Mouse (Mus musculus) brain, embryonic 14.5 days (tissue): ENCODE measurements around the gene Spg20.

ENCODE experiments used
- CTCF ChIP-seq: fragments of 200-500 bp; IDR thresholded peaks from 2 replicates; pipeline ENCODE4 v1.5.1; 2012; ENCODE audit warnings: inconsistent platforms, mild to moderate bottlenecking, moderate library complexity, borderline replicate concordance; ENCODE audit not compliant: insufficient read depth, insufficient read length; ENCODE audit errors: extremely low read depth
- POLR2A ChIP-seq: fragments of 200-500 bp; IDR thresholded peaks from 2 replicates; pipeline ENCODE4 v1.6.1; 2012; ENCODE audit warnings: mild to moderate bottlenecking, inconsistent platforms, borderline replicate concordance; ENCODE audit not compliant: poor library complexity, insufficient read depth, insufficient read length, severe bottlenecking; ENCODE audit errors: extremely low read depth

DNA sequence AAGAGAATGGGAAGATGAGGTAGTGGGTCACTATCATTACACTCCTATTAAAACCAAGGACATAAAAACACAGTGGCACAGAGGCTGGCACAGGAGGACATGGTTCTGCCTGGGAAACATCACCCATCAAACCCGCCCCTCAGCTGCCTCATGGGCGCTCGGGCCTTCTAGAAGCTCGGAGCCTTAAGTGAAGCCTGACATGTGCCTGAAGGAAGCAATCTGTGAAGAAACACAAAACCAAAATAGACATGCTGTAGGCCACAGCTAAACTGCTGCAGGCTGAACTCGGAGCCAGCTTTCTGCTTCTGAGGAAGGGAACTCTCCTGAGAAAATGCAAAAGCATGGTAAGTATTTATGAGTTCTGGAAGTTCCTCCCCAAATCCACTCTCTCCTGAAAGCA, 25.0 kb upstream of the Spg20 start:
- TF ChIP-seq CTCF: no peak
- no peak for TF ChIP-seq POLR2A
